Mouse (Mus musculus): ENCODE measurements at regions not wholly inside any gene's neighbourhood (a gene's known extent, or its start where the extent isn't known, plus 50 kb on each side); places are given as distances from the start of the nearest gene placed in this dataset.
"Not testable (repeated sequence)": the region's sequence is repeated elsewhere in the genome, so short reads cannot be mapped to it uniquely, and the experiment has no call there.

DNA sequence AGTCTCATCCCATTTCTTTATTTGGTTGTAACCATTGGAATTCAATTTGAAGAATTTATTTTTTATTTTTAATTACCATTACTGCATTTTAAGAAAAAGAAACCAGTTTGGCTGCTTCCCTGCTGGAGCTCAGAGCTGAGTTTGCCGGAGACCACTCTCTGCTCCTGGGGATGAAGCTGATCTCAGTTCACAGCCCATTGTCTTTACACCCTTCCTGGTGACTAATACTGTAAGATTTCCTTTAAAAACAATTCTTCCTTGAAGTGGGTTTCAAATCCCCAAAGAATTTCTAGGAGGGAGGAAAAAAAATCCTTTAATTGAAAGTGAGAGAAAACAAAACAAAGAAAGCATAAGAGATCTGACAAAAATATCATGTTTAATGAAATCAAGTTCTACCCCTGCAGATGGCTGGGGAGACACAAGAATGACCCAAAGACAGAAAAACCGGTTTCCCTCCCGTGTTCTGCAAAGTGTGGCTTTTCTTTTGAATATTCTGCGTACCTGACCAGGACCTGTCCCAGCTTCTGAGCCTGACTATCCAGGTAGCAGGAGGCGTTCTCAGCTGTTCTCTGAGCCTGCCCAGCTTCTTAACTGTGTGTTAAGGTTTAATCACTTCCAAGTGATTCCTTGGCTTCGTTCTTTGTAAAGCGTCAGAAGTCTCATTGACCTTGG lies 216.1 kb downstream of the Bcl11a start:
- intact Hi-C loops (cut with DNase I), result no loop called here
- DNase-seq (ENCODE audit: low spot score), result no peak

DNA sequence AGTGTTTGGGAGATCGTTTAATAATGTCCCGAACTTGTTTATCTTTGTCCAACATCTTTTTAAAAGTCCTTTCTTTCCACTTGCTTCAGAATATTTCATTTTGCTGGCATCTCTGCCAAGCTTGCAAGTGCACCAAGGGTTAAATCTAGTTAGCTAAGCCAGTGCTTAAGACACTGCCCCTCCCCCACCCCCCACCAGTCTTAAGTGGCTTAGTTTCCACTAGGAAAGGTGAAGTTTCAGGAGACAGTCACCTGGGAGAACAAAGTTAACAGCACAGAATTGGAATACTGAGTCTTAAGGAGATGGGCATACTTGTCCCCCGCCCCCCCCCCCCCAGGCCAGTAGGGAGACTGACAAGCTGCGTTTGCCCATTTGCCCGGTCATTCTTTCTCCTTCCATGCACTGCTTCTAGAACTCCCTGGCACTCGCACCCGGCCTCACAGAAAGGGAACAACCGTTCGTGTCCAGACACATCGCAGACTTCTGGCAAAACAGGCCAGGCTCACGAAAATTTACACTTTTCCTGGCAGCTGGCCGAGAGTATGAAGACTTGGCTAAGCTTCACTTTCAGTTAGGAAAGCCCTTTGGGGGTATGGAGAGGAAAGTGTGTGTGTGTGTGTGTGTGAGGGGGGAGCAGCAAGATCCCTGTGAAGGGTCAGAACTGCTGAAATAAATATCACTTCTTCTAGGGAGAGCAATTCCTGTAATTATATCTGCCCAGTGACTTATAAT lies 219.2 kb downstream of the Bcl11a start:
- DNase-seq (ENCODE audit: low spot score), result no peak

GRCm38 (mm10) chr11:24297763-24298162 lies 219.9 kb downstream of the Bcl11a start:
- DNase-seq (ENCODE audit: low spot score), result no peak
- intact Hi-C loops (cut with DNase I), result no loop called here

More for the DNA sequence above, 219.2 kb downstream of the Bcl11a start:
- intact Hi-C loops (cut with DNase I), result no loop called here

DNA sequence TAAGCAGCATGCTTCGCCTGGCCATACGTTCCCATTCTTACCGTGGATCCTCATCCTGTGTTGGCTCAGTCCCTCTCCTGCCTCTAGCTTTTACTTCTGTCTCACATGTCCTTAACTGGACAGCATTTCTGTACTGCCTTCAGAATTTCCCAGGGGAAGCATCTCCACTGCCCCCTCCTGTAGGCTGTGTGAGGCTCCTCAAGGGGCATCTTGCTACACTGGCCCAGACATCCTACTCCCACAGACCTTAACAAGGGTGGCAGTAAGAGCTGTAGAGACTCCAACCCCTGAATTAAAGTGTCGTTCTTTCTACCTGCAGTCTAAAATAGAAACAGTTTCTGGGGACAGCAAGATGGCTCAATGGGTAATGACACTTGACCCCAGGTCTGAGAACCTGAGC lies 222.5 kb downstream of the Bcl11a start:
- no peak for DNase-seq (ENCODE audit: low spot score)
- intact Hi-C loops (cut with DNase I), result no loop called here

GRCm38 (mm10) chr11:24301201-24301600 lies 223.3 kb downstream of the Bcl11a start:
- intact Hi-C loops (cut with DNase I), result no loop called here
- no peak for DNase-seq (ENCODE audit: low spot score)

DNA sequence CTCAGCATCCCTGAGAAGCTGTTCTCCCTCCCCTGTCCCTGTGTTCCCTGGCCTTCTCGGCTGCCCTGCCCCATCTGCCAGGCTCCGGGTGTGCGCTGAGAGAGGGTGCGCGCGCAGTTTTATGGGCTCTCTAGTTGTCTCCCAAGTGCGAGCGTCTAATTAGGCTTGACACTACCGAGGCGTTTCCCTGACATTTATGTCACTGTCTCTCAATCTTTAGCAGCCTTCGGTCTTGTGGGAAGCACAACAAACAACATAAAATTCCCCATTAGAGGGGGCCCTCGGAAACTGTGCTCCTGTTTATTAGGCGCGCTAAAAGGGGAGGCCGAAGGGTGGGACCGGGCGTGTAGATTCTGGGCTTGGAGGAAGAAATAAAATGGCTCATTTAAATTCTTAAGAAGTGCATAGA lies 227.3 kb downstream of the Bcl11a start:
- intact Hi-C loops (cut with DNase I), result no loop called here
- DNase-seq (ENCODE audit: low spot score), result no peak

- DNase-seq (ENCODE audit: low spot score), result no peak
- intact Hi-C loops (cut with DNase I), result no loop called here
These were observed 227.8 kb downstream of the Bcl11a start for GRCm38 (mm10) chr11:24305691-24306090.

DNA sequence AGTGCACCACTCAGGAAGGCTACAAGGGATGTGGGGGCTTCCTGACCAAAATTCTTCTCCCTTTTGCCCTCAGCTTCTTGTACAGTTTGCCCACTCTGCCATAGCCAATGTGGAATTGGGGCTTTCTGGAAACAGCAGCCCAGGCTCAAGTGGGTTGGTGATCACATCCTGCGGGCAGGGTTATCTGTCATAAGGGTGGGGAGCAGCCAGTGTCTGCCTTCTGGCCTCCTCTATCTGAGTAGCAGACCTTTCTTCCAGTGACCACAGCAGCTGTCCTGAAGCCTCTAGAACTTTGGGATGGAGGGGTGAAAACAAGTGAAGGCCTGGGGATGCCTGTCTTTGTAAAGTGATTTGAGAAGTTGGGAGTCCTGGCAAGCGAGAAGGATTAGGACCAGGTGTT lies 228.2 kb downstream of the Bcl11a start:
- no peak for DNase-seq (ENCODE audit: low spot score)
- intact Hi-C loops (cut with DNase I), result no loop called here

DNA sequence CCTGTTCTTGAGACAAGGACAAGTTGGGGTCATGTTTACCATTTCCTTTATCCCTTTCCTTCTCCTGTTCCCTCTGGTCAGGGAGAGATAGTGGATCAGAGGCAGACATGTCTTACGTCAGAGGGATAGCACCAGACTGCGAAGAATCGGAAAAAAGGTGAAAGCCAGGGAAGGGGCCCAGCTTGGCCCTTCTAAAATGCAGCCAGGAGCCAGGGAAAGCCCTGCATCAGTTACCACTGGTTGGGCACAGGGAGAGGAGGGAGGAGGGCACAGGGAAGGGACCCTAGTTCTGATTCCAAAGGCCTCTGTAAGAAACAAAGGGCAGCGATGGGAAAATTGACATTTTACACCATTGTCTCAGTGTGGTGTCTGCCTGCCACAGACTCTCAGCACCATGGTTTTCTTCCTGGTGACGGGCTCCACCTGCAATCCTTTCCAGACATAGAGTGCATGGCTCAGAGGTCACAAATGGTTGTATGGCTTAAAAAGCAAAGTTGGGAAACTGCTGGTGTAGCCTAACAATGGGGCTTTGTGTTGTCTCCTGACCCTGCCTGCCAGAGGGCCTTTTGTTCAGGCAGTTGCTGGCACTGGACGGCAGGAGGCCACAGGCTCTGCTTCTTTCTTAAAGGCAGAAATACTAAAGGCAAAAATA lies 229.9 kb downstream of the Bcl11a start:
- intact Hi-C loops (cut with DNase I), result no loop called here
- DNase-seq (ENCODE audit: low spot score), result no peak

- intact Hi-C loops (cut with DNase I), result no loop called here
- DNase-seq (ENCODE audit: low spot score), result no peak
These were observed 230.4 kb downstream of the Bcl11a start for GRCm38 (mm10) chr11:24308253-24308633.

- no peak for DNase-seq (ENCODE audit: low spot score)
- intact Hi-C loops (cut with DNase I), result no loop called here
These were observed 236.2 kb downstream of the Bcl11a start for GRCm38 (mm10) chr11:24314046-24314445.

GRCm38 (mm10) chr11:24315582-24315981 lies 237.7 kb downstream of the Bcl11a start:
- DNase-seq (ENCODE audit: low spot score), result no peak
- intact Hi-C loops (cut with DNase I), result no loop called here

GRCm38 (mm10) chr11:24316198-24316597 lies 238.3 kb downstream of the Bcl11a start:
- DNase-seq (ENCODE audit: low spot score), result no peak

GRCm38 (mm10) chr11:24317989-24318735 lies 240.3 kb downstream of the Bcl11a start:
- no peak for DNase-seq (ENCODE audit: low spot score)
- intact Hi-C loops (cut with DNase I), result no loop called here

More at GRCm38 (mm10) chr11:24316198-24316597, 238.3 kb downstream of the Bcl11a start:
- intact Hi-C loops (cut with DNase I), result no loop called here

GRCm38 (mm10) chr11:24319222-24319621 lies 241.4 kb downstream of the Bcl11a start:
- intact Hi-C loops (cut with DNase I), result no loop called here
- DNase-seq (ENCODE audit: low spot score), result no peak

GRCm38 (mm10) chr11:24322412-24322811 lies 244.6 kb downstream of the Bcl11a start:
- intact Hi-C loops (cut with DNase I); DNase-seq (ENCODE audit: low spot score): not testable (repeated sequence)

DNA sequence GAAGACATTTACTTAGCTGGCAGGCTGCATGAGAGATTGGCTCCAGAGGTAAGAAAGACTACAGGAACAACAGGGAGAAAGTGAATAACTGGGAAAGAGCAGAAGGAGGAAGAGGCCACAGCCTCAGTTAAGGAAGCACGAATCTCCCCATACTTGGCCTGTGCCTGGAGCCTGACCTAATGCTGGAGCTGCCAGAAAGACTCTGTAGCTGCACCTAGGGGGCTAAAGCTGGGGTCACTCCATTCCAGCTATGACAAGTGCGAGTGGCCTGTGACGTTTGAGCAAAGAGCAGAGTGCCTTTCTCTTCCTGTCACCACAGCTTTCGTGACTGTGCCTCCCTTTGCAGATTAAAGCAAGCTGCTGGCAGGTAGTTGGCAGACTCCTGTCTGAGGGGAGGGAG lies 250.6 kb downstream of the Bcl11a start:
- intact Hi-C loops (cut with DNase I), result no loop called here
- DNase-seq (ENCODE audit: low spot score), result no peak

DNA sequence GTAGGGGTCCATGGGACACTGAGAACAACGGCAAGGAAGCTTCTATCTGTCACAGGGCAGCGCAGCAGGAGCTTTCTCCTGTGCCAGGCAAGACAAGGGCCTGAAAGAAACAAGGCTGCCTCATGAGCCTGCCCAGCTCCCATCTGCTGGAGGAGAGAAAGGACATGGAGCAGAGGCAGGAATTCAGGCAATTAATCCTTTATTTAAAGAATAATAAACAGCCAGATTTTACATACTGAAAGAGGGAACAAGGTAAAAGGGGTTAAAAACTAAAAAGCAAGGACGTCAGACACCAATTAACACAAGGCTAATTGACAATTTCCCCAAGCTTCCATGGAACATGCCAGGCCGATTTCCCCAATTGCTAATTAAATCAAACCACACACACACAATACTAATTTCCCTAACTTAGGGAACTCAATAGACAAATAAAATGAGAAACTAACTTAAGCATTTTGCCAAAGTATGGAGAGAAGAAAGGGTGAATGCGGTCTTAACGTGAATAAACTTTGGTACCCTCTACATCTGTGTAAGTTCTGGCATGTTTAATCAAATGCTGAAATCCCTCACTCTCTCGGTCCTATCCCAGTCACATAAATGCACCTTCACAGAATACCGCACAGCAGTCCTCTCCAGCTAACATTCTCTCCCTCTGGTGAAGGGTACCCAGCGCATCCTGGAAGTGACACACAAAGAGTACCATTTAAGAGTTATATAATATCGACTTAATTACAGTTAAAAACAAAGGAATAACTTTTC lies 252.7 kb downstream of the Bcl11a start:
- no peak for DNase-seq (ENCODE audit: low spot score)
- intact Hi-C loops (cut with DNase I), result no loop called here

DNA sequence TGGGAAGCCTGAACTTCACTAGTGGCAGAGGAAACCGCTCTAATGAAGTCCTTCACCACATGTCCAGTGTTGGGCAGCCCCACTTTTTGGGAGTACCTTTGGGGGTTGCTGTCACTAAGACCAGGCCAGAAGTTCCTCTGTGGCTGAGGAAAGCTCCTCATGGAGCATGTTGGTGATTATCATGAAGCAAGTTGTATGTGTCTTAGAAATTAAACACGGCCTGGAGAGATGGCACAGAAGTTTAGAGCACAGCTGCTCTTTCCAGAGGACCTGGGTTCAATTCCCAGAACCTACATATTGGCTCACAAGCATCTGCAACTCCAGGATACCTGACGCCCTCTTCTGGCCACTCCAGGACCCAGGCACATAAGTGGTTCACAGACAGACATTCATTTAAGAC lies 254.4 kb downstream of the Bcl11a start:
- no peak for DNase-seq (ENCODE audit: low spot score)
- intact Hi-C loops (cut with DNase I), result no loop called here

DNA sequence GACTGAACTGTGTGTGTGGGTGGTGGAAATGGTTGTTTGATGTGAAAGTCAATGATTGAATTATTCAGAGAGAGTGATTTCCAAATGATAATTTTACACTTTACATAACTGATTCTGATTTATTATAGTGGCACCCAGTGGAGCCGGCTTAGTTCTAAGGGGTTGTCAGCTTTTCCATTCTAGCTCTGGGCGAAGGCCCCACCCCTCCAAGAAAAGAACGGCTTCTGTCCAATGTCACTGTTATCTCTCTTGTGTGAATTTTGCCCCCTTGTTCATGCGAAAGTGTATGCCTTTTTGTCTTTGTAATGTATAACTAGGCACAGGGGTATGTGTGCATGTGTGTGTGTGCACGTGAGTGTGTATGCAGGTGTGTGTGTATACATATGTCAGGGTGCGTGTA lies 255.3 kb downstream of the Bcl11a start:
- no peak for DNase-seq (ENCODE audit: low spot score)
- intact Hi-C loops (cut with DNase I), result no loop called here
